In the genomic region with DNA sequence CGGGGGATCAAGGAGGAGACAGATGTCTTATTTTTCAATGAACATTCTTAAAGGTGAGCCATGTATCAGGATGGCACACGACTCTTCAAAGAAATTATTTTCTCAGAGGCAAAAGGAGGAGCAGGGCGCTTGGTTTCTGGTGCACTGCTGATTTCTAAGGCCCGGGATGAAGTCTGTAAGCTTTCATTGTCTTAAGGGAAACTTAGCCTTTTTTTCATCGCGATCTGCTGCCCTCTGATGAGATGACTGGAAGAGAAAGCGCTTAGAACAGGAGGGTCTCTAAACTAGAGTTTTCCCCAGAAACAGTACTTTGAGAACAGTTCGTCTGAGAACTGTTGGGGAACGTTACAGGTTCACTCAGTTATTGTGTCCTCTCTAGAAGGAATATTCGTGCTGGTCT, we compare ENCODE assay signal across 16 mouse cellular contexts. TPM values are rescaled to one million over a fixed set of nuclear protein-coding genes. Genes with fewer than 3 reads are reported as not detected.
DNase-seq lines count a peak whose midpoint lies in the region; ATAC-seq and TF ChIP-seq lines count a peak whose summit lies in the region.
"Had no signal": no experiment of that assay in that cellular context is flagged by ENCODE, and none has a peak within 500 bp of the region (broad histone marks: within the 10 kb centered on the region; RNA-seq: fewer than 3 reads in every experiment).

No protein-coding gene starts in this region.

- DNase-seq in hindbrain, embryonic 14.5 days (ENCODE audit: low spot score): no peak
- DNase-seq in hindbrain, postnatal 0 days (ENCODE audit: low spot score): no peak
- DNase-seq in stomach, postnatal 0 days (ENCODE audit: low spot score): no peak
- no peak for DNase-seq in layer of hippocampus, postnatal 14 days (ENCODE audit: low spot score in 2 of 2)
- no peak for DNase-seq in heart, postnatal 14 days
- DNase-seq: lung, postnatal 10 days; right cerebral cortex, adult 18-20 months had no signal

- H3K4me2 ChIP-seq in hindbrain, embryonic 14.5 days (replicated peaks): peak overlapping the region; percentile 71; the same call in 1 of the 2 replicates
- H3K4me2 ChIP-seq in hindbrain, postnatal 0 days (ENCODE audit: low read depth, low read length): no peak overlapping the region
- no peak overlapping the region for H3K4me2 ChIP-seq in stomach, embryonic 14.5 days (replicated peaks; ENCODE audit: low read depth, low read length)
- no peak overlapping the region for H3K4me2 ChIP-seq in stomach, postnatal 0 days (replicated peaks; ENCODE audit: low read depth)
- H3K4me2 ChIP-seq in midbrain, embryonic 13.5 days (replicated peaks): peak overlapping the region; percentile 82
- no peak overlapping the region for H3K4me2 ChIP-seq in stomach, embryonic 16.5 days (ENCODE audit: low read depth, low read length)

- H3K4me3 ChIP-seq in hindbrain, embryonic 14.5 days (replicated peaks; ENCODE audit: low read length): no peak overlapping the region
- H3K4me3 ChIP-seq in hindbrain, postnatal 0 days (ENCODE audit: low read length): no peak overlapping the region
- H3K4me3 ChIP-seq in stomach, embryonic 14.5 days (ENCODE audit: low read depth, low read length): 0 out of 2 replicates have a peak overlapping the region, but pooled peaks have one; percentile 38
- H3K4me3 ChIP-seq in stomach, postnatal 0 days (ENCODE audit: low read depth, low read length): no peak overlapping the region
- H3K4me3 ChIP-seq in midbrain, embryonic 13.5 days (replicated peaks): peak overlapping the region; percentile 50
- H3K4me3 ChIP-seq in stomach, embryonic 16.5 days (replicated peaks; ENCODE audit: low read length): peak overlapping the region; percentile 47

- H3K27ac ChIP-seq in hindbrain, embryonic 14.5 days: no peak overlapping the region
- H3K27ac ChIP-seq in hindbrain, postnatal 0 days: no peak overlapping the region
- no peak overlapping the region for H3K27ac ChIP-seq in stomach, embryonic 14.5 days (ENCODE audit: low read length)
- no peak overlapping the region for H3K27ac ChIP-seq in stomach, postnatal 0 days (replicated peaks)
- H3K27ac ChIP-seq in midbrain, embryonic 13.5 days: no peak overlapping the region
- H3K27ac ChIP-seq in stomach, embryonic 16.5 days (ENCODE audit: low read length): no peak overlapping the region
- H3K27ac ChIP-seq: liver, embryonic 14.5 days had no signal

- intact Hi-C loops in heart, postnatal 14 days (cut with DNase I): loop anchor here (5.0 kb wide), 1 partner anchor 301 kb away; the partner anchor contains the start of gene Ascc3

- ATAC-seq in hindbrain, embryonic 14.5 days (ENCODE audit: low FRiP score): no peak
- no peak for ATAC-seq in hindbrain, postnatal 0 days
- ATAC-seq in stomach, embryonic 14.5 days (ENCODE audit: insufficient number of reproducible peaks, insufficient read depth, low FRiP score, low read depth): no peak
- ATAC-seq in stomach, postnatal 0 days (ENCODE audit: low FRiP score, low TSS enrichment): no peak
- ATAC-seq in midbrain, embryonic 13.5 days: no peak
- ATAC-seq in stomach, embryonic 16.5 days (ENCODE audit: insufficient read depth, low FRiP score): no peak

- peaks cover 10% of the 10 kb centered on the region; the same call in 1 of the 2 replicates for H3K4me1 ChIP-seq in hindbrain, embryonic 14.5 days (replicated peaks; ENCODE audit: control insufficient read depth, insufficient read depth, low read length)
- H3K4me1 ChIP-seq in hindbrain, postnatal 0 days (ENCODE audit: insufficient read depth, low read length): peaks cover 3% of the 10 kb centered on the region; the same call in 1 of the 2 replicates
- H3K4me1 ChIP-seq in stomach, embryonic 14.5 days (ENCODE audit: control insufficient read depth, insufficient read depth, low read length): peaks cover 4% of the 10 kb centered on the region; the same call in 1 of the 2 replicates
- 0 out of 2 replicates have a peak, but pooled peaks cover 5% of the 10 kb centered on the region for H3K4me1 ChIP-seq in stomach, postnatal 0 days (replicated peaks; ENCODE audit: control insufficient read depth, insufficient read depth)
- H3K4me1 ChIP-seq in midbrain, embryonic 13.5 days (replicated peaks): peaks cover 23% of the 10 kb centered on the region
- peaks cover 6% of the 10 kb centered on the region; the same call in 1 of the 2 replicates for H3K4me1 ChIP-seq in stomach, embryonic 16.5 days (ENCODE audit: control insufficient read depth, insufficient read depth, low read length)

- H3K36me3 ChIP-seq in hindbrain, embryonic 14.5 days (replicated peaks; ENCODE audit: control insufficient read depth, insufficient read depth): no peaks in the 10 kb centered on the region
- H3K36me3 ChIP-seq in hindbrain, postnatal 0 days (ENCODE audit: insufficient read depth, low read length): no peaks in the 10 kb centered on the region
- H3K36me3 ChIP-seq in stomach, embryonic 14.5 days (ENCODE audit: control insufficient read depth, insufficient read depth, low read length): no peaks in the 10 kb centered on the region
- no peaks in the 10 kb centered on the region for H3K36me3 ChIP-seq in stomach, postnatal 0 days (ENCODE audit: control insufficient read depth, insufficient read depth, low read length)
- H3K36me3 ChIP-seq in midbrain, embryonic 13.5 days: no peaks in the 10 kb centered on the region
- no peaks in the 10 kb centered on the region for H3K36me3 ChIP-seq in stomach, embryonic 16.5 days (ENCODE audit: control insufficient read depth, insufficient read depth, low read length)

- peaks cover 99% of the 10 kb centered on the region for H3K27me3 ChIP-seq in hindbrain, embryonic 14.5 days (ENCODE audit: control insufficient read depth, insufficient read depth, low read length)
- H3K27me3 ChIP-seq in hindbrain, postnatal 0 days (ENCODE audit: insufficient read depth, low read length): peaks cover 94% of the 10 kb centered on the region
- H3K27me3 ChIP-seq in stomach, embryonic 14.5 days (ENCODE audit: control insufficient read depth, insufficient read depth, low read length): peaks cover 31% of the 10 kb centered on the region
- H3K27me3 ChIP-seq in stomach, postnatal 0 days (ENCODE audit: control insufficient read depth, insufficient read depth, low read length): peaks cover 35% of the 10 kb centered on the region
- H3K27me3 ChIP-seq in midbrain, embryonic 13.5 days: peaks cover 98% of the 10 kb centered on the region
- H3K27me3 ChIP-seq in stomach, embryonic 16.5 days (ENCODE audit: control insufficient read depth, insufficient read depth, low read length): peaks cover 68% of the 10 kb centered on the region

- H3K9me3 ChIP-seq in hindbrain, embryonic 14.5 days (ENCODE audit: control insufficient read depth, low read length): no peaks in the 10 kb centered on the region
- H3K9me3 ChIP-seq in hindbrain, postnatal 0 days (ENCODE audit: low read length): no peaks in the 10 kb centered on the region
- H3K9me3 ChIP-seq in stomach, embryonic 14.5 days (ENCODE audit: control insufficient read depth, low read depth, low read length): no peaks in the 10 kb centered on the region
- no peaks in the 10 kb centered on the region for H3K9me3 ChIP-seq in stomach, postnatal 0 days (ENCODE audit: control insufficient read depth, low read length)
- H3K9me3 ChIP-seq in midbrain, embryonic 13.5 days: no peaks in the 10 kb centered on the region
- no peaks in the 10 kb centered on the region for H3K9me3 ChIP-seq in stomach, embryonic 16.5 days (replicated peaks; ENCODE audit: control insufficient read depth, low read length)

- TF ChIP-seq CTCF in hindbrain, postnatal 0 days (IDR thresholded peaks at IDR 0.05; ENCODE audit: low read depth): no peak
- no peak for TF ChIP-seq CTCF in stomach, postnatal 0 days (IDR thresholded peaks at IDR 0.05; ENCODE audit: low read depth)

- 2% methylated on average over 10 of the region's 10 CpGs for WGBS in hindbrain, embryonic 14.5 days
- 3% methylated on average over 10 of the region's 10 CpGs for WGBS in hindbrain, postnatal 0 days
- WGBS in stomach, embryonic 14.5 days: 3% methylated on average over 10 of the region's 10 CpGs
- 15% methylated on average over 10 of the region's 10 CpGs for WGBS in stomach, postnatal 0 days
- whole genome bisulfite sequencing in midbrain, embryonic 13.5 days: 1% methylated on average over 10 of the region's 10 CpGs
- 9% methylated on average over 10 of the region's 10 CpGs for WGBS in stomach, embryonic 16.5 days

- no peak overlapping the region for H3K9ac ChIP-seq in hindbrain, embryonic 14.5 days
- H3K9ac ChIP-seq in hindbrain, postnatal 0 days (replicated peaks; ENCODE audit: low read length): no peak overlapping the region
- no peak overlapping the region for H3K9ac ChIP-seq in stomach, embryonic 14.5 days (replicated peaks; ENCODE audit: low read depth, low read length)
- no peak overlapping the region for H3K9ac ChIP-seq in stomach, postnatal 0 days (ENCODE audit: low read length)
- H3K9ac ChIP-seq in midbrain, embryonic 13.5 days (replicated peaks): no peak overlapping the region
- no peak overlapping the region for H3K9ac ChIP-seq in stomach, embryonic 16.5 days (ENCODE audit: low read length)
- H3K9ac ChIP-seq: liver, embryonic 14.5 days had no signal

- no peak for TF ChIP-seq EP300 in stomach, postnatal 0 days (optimal IDR thresholded peaks at IDR 0.05)

RNA-seq across cellular contexts. Expression of gene Sim1, which starts 1.0 kb away (rescaled TPM):
- polyA plus RNA-seq in hindbrain, embryonic 14.5 days (2014; fragmentation: Nextera tagmentation; extraction: Ambion mirVana): 0.08 and 0.59 TPM in 2 replicates
- 0.14 and 0.52 TPM in 2 replicates for total RNA-seq in hindbrain, postnatal 0 days (2014; rRNA removed)
- polyA plus RNA-seq in hindbrain, postnatal 0 days (2015; fragmentation: Nextera tagmentation; extraction: Ambion mirVana): 0.03 and 0.09 TPM in 2 replicates
- polyA plus RNA-seq in stomach, embryonic 14.5 days (2014; fragmentation: Nextera tagmentation; extraction: Ambion mirVana): 0.18 TPM in 1 of 2 replicates, not detected in the other
- not detected in 2 replicates for polyA plus RNA-seq in stomach, postnatal 0 days (2015; fragmentation: Nextera tagmentation; extraction: Ambion mirVana)
- polyA plus RNA-seq in midbrain, embryonic 13.5 days (2015; fragmentation: Nextera tagmentation; extraction: Ambion mirVana): 3.6 and 6.0 TPM in 2 replicates
- polyA plus RNA-seq in stomach, embryonic 16.5 days (2015; fragmentation: Nextera tagmentation; extraction: Ambion mirVana): 0.10 and 0.21 TPM in 2 replicates
- under 1 TPM in 1 of 2 experiments, not detected in 1; 0.10 TPM for total RNA-seq in layer of hippocampus, postnatal 14 days (2021)
- total RNA-seq in heart, postnatal 14 days (2021): not detected
- total RNA-seq: adrenal gland, postnatal 25 days; layer of hippocampus, adult 18-20 months; MEL had no signal
- polyA plus RNA-seq: heart, embryonic 14.5 days; liver, embryonic 14.5 days; spleen, adult 2 months had no signal

Comparison
In these comparisons a context has a peak if more than half of its experiments do, and no peak if none do; other contexts are left out.
1. H3K4me2 ChIP-seq: peak in hindbrain, embryonic 14.5 days (single experiment) and midbrain, embryonic 13.5 days (single experiment); none in hindbrain, postnatal 0 days (single experiment), stomach, embryonic 14.5 days (single experiment), stomach, postnatal 0 days (single experiment) and stomach, embryonic 16.5 days (single experiment).
2. H3K4me3 ChIP-seq: peak in stomach, embryonic 14.5 days (single experiment), midbrain, embryonic 13.5 days (single experiment) and stomach, embryonic 16.5 days (single experiment); none in hindbrain, embryonic 14.5 days (single experiment), hindbrain, postnatal 0 days (single experiment) and stomach, postnatal 0 days (single experiment).